Mouse (Mus musculus) neural tube, embryonic 10.5 days (tissue): ENCODE results near the gene Casz1.

Experiments
- DNase-seq: peaks from one replicate; pipeline ENCODE4 v3.0.0-alpha.2; 2017; ENCODE audit warnings: low spot score; ENCODE audit errors: extremely low spot score

The Casz1 gene

DNA sequence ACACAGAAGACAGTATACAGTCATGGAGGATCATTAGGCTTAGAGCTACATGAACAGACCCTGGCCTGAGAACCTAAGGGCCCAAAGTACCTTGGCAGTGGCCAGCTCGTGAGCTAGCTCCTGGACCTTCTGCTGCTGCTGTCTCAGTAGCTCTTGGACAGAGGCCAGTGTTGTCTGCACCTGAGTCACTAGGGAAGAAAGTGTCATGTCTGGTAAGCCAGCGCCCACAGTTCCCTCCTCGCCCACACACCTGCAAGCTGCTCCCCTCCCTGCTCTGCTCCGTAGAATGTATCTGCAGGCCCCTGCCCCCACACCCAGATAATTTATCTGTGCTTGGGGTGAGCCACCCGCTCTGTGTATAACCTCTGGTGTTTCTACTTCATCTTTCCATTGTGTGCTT is 161.9 kb downstream of the Casz1 start:
- DNase-seq = no peak

DNA sequence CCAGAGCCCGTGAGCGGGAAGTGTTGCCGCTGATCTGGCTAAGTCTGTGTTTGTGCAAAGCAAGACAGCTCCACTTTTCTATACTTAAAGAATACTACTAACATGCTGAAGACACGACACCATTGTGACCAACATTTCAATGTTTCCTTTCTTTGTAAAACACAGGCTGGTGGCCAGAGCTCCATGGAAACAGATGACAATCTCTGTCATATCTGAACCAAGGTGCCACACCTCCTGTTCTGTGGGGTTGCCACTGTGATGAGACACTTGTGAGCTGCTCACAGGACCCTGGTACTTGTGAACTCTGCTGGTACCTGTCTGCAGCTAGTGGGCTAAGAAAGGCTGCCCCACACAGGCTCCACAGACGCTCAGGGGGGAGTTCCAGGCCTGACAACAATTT is 164.6 kb downstream of the Casz1 start:
- DNase-seq = no peak

DNA sequence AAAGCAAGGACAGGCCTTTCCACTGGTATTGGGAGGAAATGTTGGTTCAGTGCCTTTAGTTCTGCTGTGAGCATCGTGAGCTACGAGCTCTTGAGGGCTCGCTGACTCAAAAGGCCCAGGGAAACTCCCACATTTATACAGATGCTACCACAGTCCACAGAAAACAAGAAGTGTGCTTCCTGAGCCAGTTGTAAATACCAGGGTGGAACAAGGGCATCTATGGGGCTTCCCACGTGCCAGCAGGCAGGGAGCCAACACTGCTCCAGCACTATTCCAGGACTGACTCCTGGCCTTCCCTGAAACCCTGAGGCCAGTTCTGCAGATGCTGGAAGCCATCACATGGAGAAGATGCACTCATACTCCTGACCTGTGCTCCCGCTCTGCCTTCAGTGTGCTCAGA is 165.4 kb downstream of the Casz1 start:
- DNase-seq = no peak

- DNase-seq = no peak
Observed at GRCm38 (mm10) chr4:148970742-148971141, 166.5 kb downstream of the Casz1 start.

- no peak for DNase-seq
Observed at GRCm38 (mm10) chr4:148971613-148972242, 167.5 kb downstream of the Casz1 start.

DNA sequence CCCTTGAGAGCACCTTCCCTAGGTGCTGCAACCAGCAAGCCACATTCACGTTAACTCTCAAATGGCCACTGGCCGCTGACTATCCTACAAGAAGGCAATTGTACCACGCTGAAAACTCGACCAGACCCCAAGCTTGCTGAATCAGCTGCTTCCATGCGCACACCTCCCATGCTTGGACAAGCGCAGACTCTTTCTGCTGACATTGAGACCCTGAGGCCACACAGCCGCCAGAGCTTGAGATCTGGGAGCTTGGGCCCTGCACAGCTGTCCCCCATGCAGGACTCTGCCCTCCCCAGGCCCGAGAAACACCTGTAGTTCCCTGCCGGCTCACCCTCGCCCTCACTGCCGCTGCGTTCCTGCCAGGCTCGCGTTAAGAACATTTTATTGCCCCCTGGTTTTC is 168.5 kb downstream of the Casz1 start:
- DNase-seq = no peak

DNA sequence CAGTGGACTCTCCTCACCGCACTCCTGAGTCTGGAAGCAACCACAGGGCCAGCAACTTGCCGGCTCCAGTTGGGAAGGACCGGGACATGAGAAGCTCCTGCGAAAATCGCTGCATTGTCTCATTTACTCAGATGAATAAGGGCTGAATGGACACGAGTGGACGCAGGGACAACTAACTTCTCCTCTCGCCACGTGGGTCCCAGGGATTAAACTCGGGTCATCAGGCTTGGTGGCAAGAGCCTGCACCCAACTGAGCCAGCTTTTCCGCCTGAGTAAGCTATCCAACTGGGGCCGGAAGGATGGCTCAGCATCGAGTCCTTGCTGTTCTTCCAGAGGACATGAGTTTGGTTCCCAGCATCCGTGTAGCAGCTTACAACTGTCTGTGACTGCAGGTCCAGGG is 169.2 kb downstream of the Casz1 start:
- no peak for DNase-seq

DNA sequence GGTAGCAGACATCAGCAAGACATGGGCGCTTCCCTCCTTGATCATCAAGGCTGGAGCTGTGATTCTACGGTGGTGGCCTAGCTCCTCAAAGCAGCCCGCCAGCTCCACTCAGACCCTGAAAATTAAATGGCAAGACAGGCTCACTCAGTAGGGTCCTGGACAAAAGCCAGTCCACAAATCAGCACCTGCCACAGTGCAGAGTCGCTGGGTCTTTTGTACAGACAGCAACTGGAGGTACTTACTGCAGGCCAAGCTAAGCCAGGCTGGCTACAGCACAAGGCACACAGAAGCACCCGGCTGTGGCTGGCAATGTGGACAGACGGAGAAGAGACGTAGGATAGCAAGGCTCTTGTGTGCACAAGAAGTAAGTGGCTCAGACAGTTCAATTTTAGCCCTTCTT is 170.6 kb downstream of the Casz1 start:
- no peak for DNase-seq

DNA sequence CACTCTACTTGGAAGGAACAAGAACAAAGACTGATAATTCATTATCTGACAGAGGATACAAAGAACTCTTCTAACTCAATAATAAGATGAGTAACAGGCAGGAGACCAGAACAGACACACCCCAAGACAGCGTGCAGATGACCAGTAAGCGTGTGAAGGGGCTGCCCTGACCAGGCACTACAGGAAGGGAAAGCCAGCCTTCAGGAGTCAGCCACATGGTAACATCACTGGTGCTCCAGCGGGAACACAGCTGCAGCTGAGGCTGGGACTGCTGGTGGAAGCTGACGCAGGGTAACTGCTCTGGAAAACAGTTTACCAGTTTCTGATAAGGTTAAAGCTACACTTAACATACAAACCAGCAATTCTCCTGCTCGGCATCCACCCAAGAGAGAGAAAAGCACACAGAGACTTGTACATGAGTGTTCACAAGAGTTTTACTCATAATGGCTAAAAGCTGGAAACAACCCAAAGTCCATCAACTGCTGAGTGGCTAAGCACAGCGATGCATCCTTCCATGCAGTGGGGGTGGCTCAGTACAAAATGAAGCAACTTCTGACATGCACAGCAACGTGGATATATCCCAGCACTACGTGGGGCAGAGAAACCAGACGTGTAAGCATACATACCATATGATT is 174.1 kb downstream of the Casz1 start:
- DNase-seq = no peak

DNA sequence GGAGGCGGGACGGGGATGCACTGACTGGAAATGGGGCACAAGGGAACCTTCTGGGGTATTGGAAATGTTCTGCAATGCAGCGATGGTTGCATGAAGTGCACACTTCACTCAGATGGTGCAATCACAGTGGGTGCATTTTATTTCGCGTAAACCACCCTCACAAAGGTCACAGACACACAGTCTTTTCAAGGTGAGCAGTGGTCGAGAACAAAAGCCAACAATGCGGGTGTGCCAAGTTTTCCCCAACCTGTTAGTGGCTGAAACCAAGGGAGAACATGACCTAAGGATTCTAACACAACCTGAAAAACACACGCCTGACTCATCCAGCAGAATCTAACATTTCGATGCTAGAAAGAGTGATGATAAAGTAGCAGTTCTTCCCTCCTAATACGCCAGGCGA is 174.7 kb downstream of the Casz1 start:
- DNase-seq = no peak

GRCm38 (mm10) chr4:148979837-148980236 is 175.6 kb downstream of the Casz1 start:
- DNase-seq = no peak

- DNase-seq = no peak
Observed at GRCm38 (mm10) chr4:148982274-148982673, 178.0 kb downstream of the Casz1 start.

- peak; percentile 40 for DNase-seq
Observed at GRCm38 (mm10) chr4:148984701-148985540, 180.7 kb downstream of the Casz1 start.

GRCm38 (mm10) chr4:148985541-148986476 is 181.6 kb downstream of the Casz1 start:
- no peak for DNase-seq

DNA sequence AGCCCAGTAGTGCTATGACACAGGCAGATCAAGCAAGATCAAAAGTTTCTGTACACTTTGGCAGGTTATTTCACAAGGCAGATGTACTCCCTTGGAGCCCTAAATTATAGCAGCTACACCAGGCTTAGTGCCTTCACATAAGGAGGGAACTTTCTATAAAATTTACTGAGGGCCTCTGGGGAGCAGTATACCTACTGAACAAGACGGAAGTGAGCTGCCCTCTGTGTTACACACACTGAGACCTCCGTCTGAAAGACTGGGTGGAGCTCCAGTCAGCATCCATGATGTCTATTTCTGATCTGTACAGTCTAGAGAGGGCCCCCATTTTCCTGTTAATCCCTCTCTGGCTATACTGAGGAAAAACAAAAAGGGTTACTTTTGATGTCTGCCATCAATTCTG is 185.8 kb downstream of the Casz1 start:
- no peak for DNase-seq

- no peak for DNase-seq
Observed at GRCm38 (mm10) chr4:148993948-148994347, 189.7 kb downstream of the Casz1 start.

DNA sequence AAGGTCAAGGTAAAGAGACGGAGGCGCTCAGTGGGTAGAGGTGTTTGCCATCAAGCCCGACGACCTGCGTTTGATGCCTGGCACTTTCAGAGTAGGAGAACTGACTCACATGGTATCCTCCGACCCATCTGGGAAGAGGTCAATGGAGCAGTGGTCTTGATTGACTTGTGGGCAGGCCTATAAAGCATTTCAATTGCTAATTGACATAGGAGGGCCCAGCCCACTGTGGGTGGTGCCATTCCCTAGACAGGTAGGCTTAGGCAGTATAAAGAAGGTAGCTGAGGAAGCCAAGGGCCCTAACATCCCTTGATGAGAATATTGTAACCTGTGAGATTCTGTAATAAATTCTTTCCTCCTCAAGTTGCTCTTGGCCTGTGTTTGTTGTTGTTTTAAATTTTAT is 196.5 kb downstream of the Casz1 start:
- no peak for DNase-seq

GRCm38 (mm10) chr4:149001515-149001914 is 197.3 kb downstream of the Casz1 start:
- DNase-seq = no peak

GRCm38 (mm10) chr4:149002441-149003093 is 198.3 kb downstream of the Casz1 start:
- DNase-seq = no peak
